Mouse (Mus musculus): Measurements from ENCODE around the gene Cyp1b1. TPM values are rescaled to one million over a fixed set of nuclear protein-coding genes. Genes with fewer than 3 reads are reported as not detected.

Gene Cyp1b1
- 7.3 and 9.5 TPM in 2 replicates for polyA plus RNA-seq (2012; rRNA removed)

GRCm38 (mm10) chr17:79714931-79715637 lies at the start of gene Cyp1b1:
Cyp1b1 (minus strand) TSS chr17:79715061.
- TF ChIP-seq POLR2A (IDR thresholded peaks at IDR 0.05; ENCODE audit: borderline replicate concordance, extremely low read depth, low read depth, low read length) (no peak), CTCF (IDR thresholded peaks at IDR 0.05; ENCODE audit: insufficient read depth, low read length) (no peak)
- peaks cover 11% of the 10 kb centered on the region; the same call in 1 of the 2 replicates for H3K4me1 ChIP-seq (ENCODE audit: control insufficient read depth, insufficient read depth, low read length)
- WGBS = 2% methylated on average over 31 of the region's 31 CpGs
- H3K4me3 ChIP-seq (replicated peaks; ENCODE audit: extremely low read depth, low read depth, low read length) = peak within 1 kb of the TSS; percentile 9
- no peak for DNase-seq

DNA sequence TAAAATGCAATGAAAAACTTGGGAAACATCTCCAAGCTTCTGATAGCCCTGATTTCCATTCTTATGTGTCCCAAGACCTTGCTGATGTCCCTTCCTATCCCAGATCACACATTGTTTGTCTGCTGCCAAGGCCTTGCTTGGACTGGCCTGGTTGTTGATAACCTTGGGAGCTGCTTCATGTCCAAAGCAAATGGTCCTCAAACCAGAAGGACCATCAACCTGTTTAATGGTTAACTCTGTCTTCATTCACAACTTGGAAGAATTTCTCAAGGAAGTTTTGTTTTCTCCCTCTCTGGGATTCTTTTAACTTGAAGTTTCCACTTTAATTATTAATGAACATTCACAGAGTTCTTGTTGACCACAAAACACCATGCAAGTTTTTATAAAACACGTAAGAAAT lies 47.0 kb upstream of the Cyp1b1 start:
- no peak for TF ChIP-seq CTCF (IDR thresholded peaks at IDR 0.05; ENCODE audit: insufficient read depth, low read length)
- TF ChIP-seq POLR2A (IDR thresholded peaks at IDR 0.05; ENCODE audit: borderline replicate concordance, extremely low read depth, low read depth, low read length) = no peak
- Histone ChIP-seq H3K4me3 (replicated peaks; ENCODE audit: extremely low read depth, low read depth, low read length) (no peak overlapping the region), H3K4me1 (ENCODE audit: control insufficient read depth, insufficient read depth, low read length) (peaks cover 3% of the 10 kb centered on the region; the same call in 1 of the 2 replicates)
- 69% methylated on average over 1 of the region's 1 CpGs for WGBS
- no peak for DNase-seq

- TF ChIP-seq POLR2A (IDR thresholded peaks at IDR 0.05; ENCODE audit: borderline replicate concordance, extremely low read depth, low read depth, low read length) = no peak
- no peak for TF ChIP-seq CTCF (IDR thresholded peaks at IDR 0.05; ENCODE audit: insufficient read depth, low read length)
- 93% methylated on average over 12 of the region's 12 CpGs for WGBS
- Histone ChIP-seq H3K4me3 (replicated peaks; ENCODE audit: extremely low read depth, low read depth, low read length) (no peak overlapping the region), H3K4me1 (ENCODE audit: control insufficient read depth, insufficient read depth, low read length) (no peaks in the 10 kb centered on the region)
- DNase-seq = no peak
These were observed 39.0 kb upstream of the Cyp1b1 start for GRCm38 (mm10) chr17:79753831-79754230.

DNA sequence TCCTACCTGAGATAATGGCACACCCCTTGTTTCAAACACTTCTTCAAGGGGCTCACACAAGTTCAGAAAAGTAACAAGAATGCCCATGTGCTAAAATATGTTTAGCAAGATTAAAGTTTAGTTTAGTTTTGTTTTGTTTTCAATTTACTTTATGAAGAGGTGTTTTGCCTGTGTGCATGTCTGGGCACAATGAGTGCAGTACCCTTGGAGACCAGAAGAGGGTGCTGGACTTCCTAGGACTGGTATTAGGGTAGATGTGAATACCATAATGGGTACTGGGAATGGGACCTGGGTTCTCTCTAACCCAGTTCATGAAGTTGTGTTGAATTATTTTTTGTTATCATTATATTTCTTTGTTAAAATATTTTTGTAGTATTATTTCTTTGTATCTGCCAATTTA lies 38.0 kb upstream of the Cyp1b1 start:
- no peak for DNase-seq
- Histone ChIP-seq H3K4me1 (ENCODE audit: control insufficient read depth, insufficient read depth, low read length) (no peaks in the 10 kb centered on the region), H3K4me3 (replicated peaks; ENCODE audit: extremely low read depth, low read depth, low read length) (no peak overlapping the region)
- no peak for TF ChIP-seq CTCF (IDR thresholded peaks at IDR 0.05; ENCODE audit: insufficient read depth, low read length)
- no peak for TF ChIP-seq POLR2A (IDR thresholded peaks at IDR 0.05; ENCODE audit: borderline replicate concordance, extremely low read depth, low read depth, low read length)

GRCm38 (mm10) chr17:79751661-79752191 lies 36.9 kb upstream of the Cyp1b1 start:
- Histone ChIP-seq H3K4me3 (replicated peaks; ENCODE audit: extremely low read depth, low read depth, low read length) (no peak overlapping the region), H3K4me1 (ENCODE audit: control insufficient read depth, insufficient read depth, low read length) (peaks cover 3% of the 10 kb centered on the region; the same call in 1 of the 2 replicates)
- TF ChIP-seq CTCF (IDR thresholded peaks at IDR 0.05; ENCODE audit: insufficient read depth, low read length) (no peak), POLR2A (IDR thresholded peaks at IDR 0.05; ENCODE audit: borderline replicate concordance, extremely low read depth, low read depth, low read length) (no peak)
- no peak for DNase-seq
- 80% methylated on average over 6 of the region's 6 CpGs for WGBS

GRCm38 (mm10) chr17:79749647-79750046 lies 34.8 kb upstream of the Cyp1b1 start:
- DNase-seq = no peak
- H3K4me1 ChIP-seq (ENCODE audit: control insufficient read depth, insufficient read depth, low read length) = peaks cover 3% of the 10 kb centered on the region
- 92% methylated on average over 1 of the region's 1 CpGs for WGBS

DNA sequence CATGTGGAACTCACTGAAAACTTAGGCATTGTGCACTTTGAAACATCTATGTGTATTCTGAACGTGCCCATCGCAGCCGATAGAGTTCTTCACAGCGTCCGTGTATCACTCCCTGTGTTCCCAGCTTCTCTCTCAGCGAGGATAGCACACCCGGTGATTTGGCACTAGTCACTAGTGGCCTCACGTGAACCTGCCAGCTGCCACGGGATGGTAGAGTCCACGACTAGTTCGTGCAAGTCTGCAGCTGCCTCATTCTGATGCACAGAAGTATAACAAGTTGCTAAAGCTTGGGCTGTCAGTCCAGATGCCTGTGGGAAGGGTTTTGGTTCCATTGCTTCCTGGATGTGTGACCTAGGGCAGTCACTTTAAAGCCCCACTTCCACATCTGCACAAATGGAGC lies 32.1 kb upstream of the Cyp1b1 start:
- TF ChIP-seq CTCF (IDR thresholded peaks at IDR 0.05; ENCODE audit: insufficient read depth, low read length) (no peak), POLR2A (IDR thresholded peaks at IDR 0.05; ENCODE audit: borderline replicate concordance, extremely low read depth, low read depth, low read length) (no peak)
- H3K4me1 ChIP-seq (ENCODE audit: control insufficient read depth, insufficient read depth, low read length) = peaks cover 3% of the 10 kb centered on the region
- WGBS = 73% methylated on average over 11 of the region's 11 CpGs

More at GRCm38 (mm10) chr17:79749647-79750046, 34.8 kb upstream of the Cyp1b1 start:
- H3K4me3 ChIP-seq (replicated peaks; ENCODE audit: extremely low read depth, low read depth, low read length) = no peak overlapping the region
- TF ChIP-seq POLR2A (IDR thresholded peaks at IDR 0.05; ENCODE audit: borderline replicate concordance, extremely low read depth, low read depth, low read length) (no peak), CTCF (IDR thresholded peaks at IDR 0.05; ENCODE audit: insufficient read depth, low read length) (no peak)

GRCm38 (mm10) chr17:79746146-79746591 lies 31.3 kb upstream of the Cyp1b1 start:
- TF ChIP-seq POLR2A (IDR thresholded peaks at IDR 0.05; ENCODE audit: borderline replicate concordance, extremely low read depth, low read depth, low read length) (no peak), CTCF (IDR thresholded peaks at IDR 0.05; ENCODE audit: insufficient read depth, low read length) (no peak)

More for the DNA sequence above, 32.1 kb upstream of the Cyp1b1 start:
- DNase-seq = no peak
- no peak overlapping the region for H3K4me3 ChIP-seq (replicated peaks; ENCODE audit: extremely low read depth, low read depth, low read length)

GRCm38 (mm10) chr17:79745051-79745731 lies 30.3 kb upstream of the Cyp1b1 start:
- no peak for TF ChIP-seq POLR2A (IDR thresholded peaks at IDR 0.05; ENCODE audit: borderline replicate concordance, extremely low read depth, low read depth, low read length)
- no peak for TF ChIP-seq CTCF (IDR thresholded peaks at IDR 0.05; ENCODE audit: insufficient read depth, low read length)
- Histone ChIP-seq H3K4me1 (ENCODE audit: control insufficient read depth, insufficient read depth, low read length) (peaks cover 3% of the 10 kb centered on the region), H3K4me3 (replicated peaks; ENCODE audit: extremely low read depth, low read depth, low read length) (no peak overlapping the region)
- 49% methylated on average over 13 of the region's 13 CpGs for WGBS
- no peak for DNase-seq

More at GRCm38 (mm10) chr17:79746146-79746591, 31.3 kb upstream of the Cyp1b1 start:
- Histone ChIP-seq H3K4me3 (replicated peaks; ENCODE audit: extremely low read depth, low read depth, low read length) (no peak overlapping the region), H3K4me1 (ENCODE audit: control insufficient read depth, insufficient read depth, low read length) (peaks cover 3% of the 10 kb centered on the region)
- 25% methylated on average over 3 of the region's 3 CpGs for WGBS
- peak; percentile 16 for DNase-seq
